Mouse (Mus musculus) erythroid progenitor cell, adult 5-6 weeks (primary cell): ENCODE measurements around the gene Bri3bp. TPM values are rescaled to one million over a fixed set of nuclear protein-coding genes. Genes with fewer than 3 reads are reported as not detected.

Experiments
- ATAC-seq: replicated peaks from 2 replicates; pipeline ENCODE4 v1.8.0; 2016; ENCODE audit warnings: moderate number of reproducible peaks, mild to moderate bottlenecking, moderate TSS enrichment, inconsistent platforms; ENCODE audit not compliant: poor library complexity, low FRiP score, severe bottlenecking
- total RNA-seq, 2 experiments: library from RNA; stranded (forward) in 1 of 2; stranded (reverse) in 1 of 2; fragments of 150-400 nt in 1 of 2; fragments of 186-747, 209-891 nt in 1 of 2; gene quantifications; 2 replicates each; pipeline versions ENCODE4 v1.2.3 to v1.2.4; 2015 to 2017; ENCODE audit warnings: low replicate concordance in 2 of 2

Bri3bp gene
- total RNA-seq, 2 experiments from 2014 or later, result 2.0 to 5.4 TPM

DNA sequence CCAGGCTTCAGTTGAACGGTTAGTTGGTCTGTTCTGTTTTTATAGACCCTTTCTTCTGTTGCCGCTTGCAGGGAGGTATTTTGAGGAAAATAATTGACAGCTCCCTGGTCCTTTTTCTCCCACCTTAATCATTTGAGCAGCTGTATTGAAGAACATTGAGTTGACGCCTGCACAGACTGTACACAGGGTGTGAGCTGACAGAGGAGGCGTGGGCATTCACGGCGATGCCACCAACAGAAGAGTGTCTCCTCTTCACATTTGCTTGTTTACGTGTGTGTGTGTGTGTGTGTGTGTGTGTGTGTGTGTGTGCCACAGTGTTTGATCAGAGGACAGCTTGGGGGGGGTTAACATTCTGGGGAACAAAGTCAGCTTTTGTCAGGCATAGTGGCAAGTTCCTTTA is 5.0 kb downstream of the Bri3bp start:
- ATAC-seq, result no peak

DNA sequence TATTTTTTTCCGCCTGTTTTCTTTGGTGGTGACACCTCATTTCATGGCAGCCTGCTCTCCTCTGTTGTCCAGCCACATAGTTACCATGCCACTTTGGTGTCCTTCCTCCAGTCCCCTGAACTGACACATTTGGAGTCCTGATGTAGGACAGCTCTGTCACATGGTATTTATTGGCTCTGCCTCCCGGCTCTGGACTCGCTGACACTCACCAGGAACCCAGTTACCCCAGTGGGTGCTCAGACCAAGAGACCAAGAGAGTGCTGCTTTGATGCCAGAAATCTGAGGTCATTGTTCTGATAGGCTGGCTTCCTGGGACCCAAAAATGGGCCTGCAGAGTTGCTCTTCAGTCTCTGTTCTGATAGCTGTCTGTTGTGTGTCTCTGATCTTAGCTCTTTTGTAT is 6.7 kb downstream of the Bri3bp start:
- ATAC-seq, result no peak

DNA sequence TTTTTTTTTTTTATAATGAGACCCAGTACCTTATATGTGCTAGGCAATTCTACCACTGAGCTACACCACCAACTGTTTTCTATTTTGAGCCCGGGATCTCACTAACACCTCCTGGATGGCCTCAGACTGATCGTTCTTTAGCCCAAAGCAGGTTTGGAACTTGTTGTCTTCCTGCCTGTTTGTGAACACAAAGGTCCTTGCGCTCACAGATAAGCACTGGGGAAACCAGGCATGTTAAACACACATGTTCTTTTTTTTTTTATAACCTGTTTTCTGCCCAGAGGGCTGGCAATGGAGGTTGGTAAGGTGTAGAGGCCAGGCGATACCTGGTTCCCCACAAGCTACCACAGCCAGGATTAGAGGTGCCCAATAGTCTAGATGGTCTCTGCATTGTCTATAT is 7.3 kb downstream of the Bri3bp start:
- no peak for ATAC-seq

DNA sequence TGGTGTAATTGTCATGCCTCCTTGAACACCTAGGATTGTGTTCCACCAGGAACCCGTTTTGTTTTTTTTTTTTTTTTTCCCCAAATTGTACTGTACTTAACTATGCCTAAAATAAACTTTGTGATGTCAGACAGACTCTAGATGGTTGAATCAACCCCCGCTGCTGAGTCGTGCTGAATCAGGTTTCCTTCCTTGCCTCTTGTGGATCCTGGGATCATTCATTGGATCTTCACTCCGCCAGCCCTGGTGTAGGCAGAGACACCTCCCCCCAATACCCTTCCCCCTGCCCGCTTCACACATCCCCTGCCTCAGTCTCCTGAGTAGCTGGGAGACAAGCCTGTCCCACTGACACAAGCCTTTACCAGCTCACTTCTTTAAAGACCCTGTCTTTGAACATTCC is 7.9 kb downstream of the Bri3bp start:
- ATAC-seq, result no peak

DNA sequence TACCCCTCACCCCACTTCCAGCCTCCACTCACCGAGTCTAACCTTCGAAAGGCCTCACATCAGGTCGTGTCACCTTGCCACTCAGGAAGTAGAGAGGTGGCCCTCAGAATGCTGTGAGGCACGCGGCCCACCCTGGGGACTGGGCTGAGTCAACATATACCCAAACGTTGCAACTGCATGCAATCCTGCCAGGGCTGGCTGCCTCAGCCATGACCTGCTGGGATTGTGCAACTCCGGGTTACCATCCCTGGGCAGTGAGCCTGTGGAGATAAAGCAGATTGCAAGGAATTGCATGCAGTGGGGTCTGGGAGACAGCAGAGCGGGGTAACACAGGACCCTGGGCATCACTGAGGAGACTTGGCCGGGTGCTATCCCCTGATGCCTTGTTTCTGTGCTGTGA is 11.2 kb downstream of the Bri3bp start:
- ATAC-seq, result no peak

DNA sequence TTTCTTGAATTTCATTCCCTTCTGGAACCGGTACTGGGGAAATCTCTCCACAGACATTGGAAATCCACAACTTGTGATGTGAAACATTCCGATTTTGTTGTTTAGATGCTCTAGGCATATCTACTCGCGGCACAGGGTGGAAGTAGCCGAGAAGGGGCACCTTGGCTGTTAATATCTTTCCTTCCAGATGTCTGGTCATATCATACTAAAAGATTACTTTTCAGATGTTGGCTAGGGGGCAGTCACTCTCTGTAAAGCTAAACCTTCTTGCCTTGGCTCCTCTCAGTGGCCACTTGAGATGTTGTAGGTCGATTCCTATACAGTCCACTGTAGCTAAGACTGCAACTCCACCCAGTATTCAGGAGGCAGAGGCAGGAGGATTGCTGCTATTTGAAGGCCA is 14.7 kb downstream of the Bri3bp start:
- peak; percentile 12; the same call in 1 of the 2 replicates for ATAC-seq

DNA sequence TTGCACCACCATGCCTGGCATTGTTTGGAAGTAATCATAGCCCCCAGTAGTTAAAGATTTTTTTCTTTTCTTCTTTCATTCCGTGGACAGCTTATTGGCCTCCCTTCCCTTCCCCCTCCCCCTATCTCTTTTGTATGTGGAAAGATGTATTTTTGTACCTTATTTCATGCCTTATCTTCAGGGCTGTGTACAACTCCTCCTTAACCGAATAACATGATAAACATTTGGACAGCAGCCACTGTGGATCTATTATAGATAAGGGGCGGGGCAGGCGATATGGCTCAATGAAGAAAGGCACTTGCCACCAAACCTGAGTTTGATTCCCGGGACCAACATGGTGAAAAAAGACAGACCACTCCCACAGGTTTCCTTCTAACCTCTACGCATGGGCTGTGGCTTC is 16.2 kb downstream of the Bri3bp start:
- ATAC-seq, result 0 out of 2 replicates have a peak, but pooled peaks have one; percentile 30

DNA sequence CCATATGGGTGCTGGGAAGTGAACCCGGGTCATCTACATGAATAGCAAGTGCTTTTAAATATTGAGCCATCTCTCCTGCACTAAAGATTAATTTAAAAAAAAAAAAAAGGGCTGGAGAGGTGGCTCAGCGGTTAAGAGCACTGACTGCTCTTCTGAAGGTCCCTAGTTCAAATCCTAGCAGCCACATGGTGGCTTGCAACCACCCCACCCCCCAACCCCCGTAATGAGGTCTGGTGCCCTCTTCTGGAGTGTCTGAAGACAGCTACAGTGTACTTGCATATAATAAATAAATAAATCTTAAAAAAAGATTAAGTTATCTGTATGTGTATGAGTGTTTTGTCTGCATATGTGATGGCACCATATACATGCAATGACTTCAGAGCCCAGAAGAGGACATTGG is 19.2 kb downstream of the Bri3bp start:
- ATAC-seq, result no peak

DNA sequence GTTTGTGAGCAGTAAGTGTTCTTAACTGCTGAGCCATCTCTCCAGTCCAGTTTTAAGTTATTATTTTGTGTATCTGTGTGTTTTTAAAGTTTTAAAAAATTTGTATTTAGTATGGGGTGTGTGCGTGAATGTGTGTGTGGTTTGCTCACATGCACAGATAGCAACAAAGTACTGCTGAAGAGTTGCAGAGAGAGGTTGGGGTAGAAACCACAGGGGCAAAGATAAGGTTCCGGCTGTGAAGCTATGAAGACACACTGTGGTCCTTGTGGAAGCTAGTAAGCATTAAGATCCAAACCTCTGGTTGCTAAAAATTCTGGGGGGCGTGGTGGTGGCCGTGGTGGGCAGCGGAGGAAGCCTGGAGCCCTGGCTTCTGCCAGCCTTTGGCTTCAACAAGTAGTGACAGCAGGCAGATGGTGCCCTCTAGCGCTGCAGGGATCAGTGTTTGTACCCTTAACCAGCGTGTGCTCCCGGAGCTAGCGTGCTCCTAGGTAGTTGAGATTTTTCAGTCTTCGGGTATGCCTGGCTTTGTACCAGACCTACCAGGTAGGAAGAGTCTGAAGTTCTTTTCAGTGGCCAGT is 20.6 kb downstream of the Bri3bp start:
- ATAC-seq, result no peak

DNA sequence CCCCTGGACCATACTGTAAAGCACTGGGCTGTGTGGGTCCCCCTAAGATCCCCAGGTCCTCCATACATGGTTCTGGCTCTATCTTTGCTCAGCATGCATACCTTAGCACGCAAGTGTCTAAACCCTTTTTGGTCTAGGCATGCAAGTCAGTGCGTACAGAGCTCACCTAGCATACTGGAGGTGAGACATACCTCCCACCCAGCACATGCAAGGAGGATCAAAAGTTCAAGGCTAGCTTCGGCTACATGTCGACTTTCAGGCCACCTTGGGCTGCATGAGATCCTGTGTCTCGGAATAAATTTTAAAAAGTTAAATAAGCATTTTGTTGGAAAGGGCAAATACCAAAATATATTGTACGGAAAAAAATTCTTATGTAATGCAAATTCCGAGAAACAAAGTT is 23.8 kb downstream of the Bri3bp start:
- no peak; the same call in 1 of the 2 replicates for ATAC-seq

DNA sequence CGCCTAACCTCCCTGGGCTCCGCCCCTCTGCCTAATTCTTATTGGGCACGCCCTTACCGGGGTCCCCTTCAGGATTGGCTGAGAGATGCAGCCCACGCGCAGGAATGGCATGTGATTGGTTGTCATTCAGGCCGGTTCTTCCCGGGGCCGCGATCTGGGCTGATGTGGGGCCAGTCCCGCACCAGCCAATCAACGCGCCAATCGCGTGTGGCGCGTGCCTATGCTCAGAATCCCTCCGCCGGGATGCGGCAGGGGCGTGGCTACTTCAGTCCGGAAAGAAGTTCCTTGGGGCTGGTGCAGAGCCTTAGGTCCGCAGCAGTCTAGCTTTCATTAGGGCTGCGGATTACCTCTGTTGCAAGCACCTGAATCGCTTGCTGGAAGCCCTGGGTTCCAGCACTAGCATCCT is 24.3 kb downstream of the Bri3bp start:
- ATAC-seq, result peak; percentile 98

DNA sequence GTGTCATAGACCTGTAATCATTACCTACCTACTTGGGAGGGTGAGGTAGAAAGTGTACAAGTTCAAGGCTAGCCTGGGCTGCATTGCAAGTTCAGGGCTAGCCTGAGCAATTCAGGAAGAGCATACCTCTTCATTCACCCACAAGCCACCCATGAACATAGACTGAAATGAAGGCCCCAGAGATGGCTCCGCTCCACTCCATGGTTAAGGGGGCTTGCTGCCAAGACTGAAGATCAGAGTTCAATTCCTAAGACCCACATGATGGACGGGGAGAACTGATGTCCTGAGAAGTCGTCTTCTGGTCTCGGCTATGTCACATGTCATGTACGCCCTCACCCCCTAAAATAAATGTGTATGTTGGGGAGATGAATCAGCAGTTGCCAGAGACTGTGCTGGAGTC is 25.1 kb downstream of the Bri3bp start:
- no peak for ATAC-seq

DNA sequence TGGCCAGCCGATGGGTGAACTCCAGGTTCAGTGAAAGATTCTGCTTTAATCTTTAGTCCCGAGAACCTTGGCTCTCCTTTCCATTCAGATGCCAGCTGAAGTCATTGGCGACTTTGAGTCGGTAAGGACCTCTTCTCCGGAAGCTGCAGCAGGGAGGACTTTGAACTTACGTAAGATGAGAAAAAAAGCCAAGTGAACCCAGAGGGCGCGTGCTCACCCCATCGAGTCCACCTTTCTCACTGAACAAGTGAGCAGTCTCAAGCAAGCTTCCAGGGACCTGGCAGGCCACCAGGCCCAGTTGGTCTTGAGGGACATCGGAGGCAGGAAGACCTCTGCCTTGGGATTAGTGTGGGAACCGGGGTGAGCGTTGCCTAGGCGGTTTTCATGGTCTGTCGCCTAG is 25.9 kb downstream of the Bri3bp start:
- no peak for ATAC-seq

DNA sequence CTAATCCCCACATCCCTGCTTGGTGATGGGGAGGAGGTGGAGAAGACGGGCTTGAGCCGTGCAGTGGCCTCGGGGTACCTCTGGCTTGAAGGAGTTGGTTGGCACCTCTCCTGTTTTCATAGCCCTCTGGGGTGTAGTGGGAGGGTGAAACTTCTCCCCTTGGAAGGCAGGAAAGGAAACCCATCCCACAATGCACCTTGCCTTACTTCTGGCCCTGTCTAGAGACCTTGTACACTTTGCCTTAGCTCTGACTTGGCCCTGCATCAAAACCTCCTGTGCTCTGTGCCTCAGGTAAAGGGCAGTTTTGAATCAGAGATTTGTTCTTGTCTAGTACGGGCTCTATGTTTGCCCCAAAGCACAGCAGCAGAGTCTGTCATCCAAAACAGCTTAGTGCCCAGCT is 29.3 kb downstream of the Bri3bp start:
- ATAC-seq, result no peak

DNA sequence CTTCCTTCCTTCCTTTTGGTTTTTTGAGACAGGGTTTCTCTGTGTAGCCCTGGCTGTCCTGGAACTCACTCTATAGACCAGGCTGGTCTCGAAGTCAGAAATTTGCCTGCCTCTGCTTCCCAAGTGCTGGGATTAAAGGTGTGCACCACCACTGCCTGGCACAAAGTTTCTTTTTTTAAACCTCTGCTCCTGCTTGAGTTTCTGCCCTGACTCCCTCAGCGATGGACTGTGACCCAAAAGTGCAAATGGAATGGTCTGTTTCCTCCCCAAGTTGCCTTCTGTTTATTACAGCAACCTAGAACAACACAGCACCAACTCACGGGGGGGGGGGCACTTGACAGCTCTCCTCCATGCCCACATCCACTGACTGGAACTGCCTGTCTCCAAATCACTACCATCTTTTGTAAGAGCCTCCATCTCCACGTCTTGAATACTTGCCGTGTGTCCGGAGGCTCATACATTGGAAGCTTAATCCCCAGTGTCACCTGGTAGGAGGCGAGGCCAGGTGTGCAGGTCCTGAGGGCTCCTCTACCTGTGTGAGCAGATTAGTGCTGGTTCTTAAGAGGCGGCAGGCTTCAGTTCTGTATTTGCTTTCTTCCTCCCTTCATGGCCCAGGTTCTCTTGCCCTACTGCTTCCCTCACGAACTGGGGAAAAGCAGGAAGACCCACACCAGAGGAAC is 31.6 kb downstream of the Bri3bp start:
- no peak for ATAC-seq

DNA sequence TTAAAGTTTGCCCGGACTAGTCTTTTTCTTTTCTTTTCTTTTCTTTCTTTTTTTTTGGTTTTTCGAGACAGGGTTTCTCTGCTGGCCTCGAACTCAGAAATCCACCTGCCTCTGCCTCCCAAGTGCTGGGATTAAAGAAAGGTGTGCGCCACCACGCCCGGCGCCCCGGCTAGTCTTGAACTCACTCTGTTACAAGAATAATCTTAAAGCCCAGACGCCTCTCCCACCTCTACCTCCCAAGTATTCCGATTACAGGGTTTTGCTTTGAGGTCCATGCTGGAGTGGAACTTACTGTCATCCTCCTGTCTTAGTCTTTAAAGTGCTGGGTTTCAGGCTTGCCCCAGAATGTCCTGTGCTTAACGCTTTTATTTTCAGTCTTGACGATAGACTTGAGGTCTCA is 33.7 kb downstream of the Bri3bp start:
- ATAC-seq, result peak; percentile 57

DNA sequence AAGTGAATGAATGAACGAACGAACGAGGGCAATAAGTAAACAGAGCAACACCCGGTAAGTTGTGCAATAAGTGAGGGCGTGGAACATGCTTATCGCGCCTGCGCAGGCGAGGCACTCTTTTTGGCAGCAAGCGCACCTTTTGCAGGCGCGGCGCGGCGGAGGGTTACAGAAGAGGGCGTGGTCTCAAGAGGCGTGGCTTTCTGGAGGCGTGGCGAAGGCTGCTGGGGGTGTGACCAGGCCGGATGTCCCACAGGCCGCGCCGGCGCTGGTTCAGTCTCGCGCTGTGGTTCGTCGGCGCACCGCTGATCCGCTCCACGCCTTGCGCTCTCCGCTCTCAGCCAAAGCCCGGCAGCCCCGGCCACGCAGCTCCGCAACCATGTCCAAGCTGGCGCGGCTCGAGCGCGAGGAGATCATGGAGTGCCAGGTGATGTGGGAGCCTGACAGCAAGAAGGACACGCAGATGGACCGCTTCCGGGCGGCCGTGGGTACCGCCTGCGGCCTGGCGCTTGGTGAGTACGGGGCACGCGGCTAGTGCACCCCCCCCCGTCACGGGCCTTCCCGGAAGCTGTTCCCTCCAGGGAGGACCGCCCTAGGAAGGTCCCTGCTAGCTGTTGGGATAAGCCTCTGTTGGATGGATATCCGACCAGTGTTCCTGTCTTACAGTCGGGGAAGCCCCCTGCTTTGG is 34.4 kb downstream of the Bri3bp start, which contains the start of gene Aacs:
Gene Aacs (plus strand): TSS at position 214 of the 685 bp plus-strand sequence.
- peak; percentile 90 for ATAC-seq

DNA sequence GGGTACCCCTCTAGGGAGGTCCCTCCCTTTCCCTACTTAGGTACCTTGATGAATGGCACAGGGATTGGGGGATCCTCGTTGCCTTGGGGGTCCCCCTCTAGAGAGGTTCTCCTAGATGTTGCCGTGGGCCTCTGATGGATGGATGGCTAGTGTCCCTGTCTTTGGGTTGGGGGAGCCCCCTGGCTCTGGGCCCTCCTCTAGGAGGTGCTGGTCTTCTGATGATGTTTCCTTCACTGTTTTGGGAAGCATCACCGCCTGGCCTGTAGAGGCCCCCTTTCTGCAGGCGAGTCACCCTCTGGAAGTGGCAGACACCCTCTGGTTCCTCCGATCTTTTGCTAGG is 34.9 kb downstream of the Bri3bp start:
- ATAC-seq, result 0 out of 2 replicates have a peak, but pooled peaks have one; percentile 8

DNA sequence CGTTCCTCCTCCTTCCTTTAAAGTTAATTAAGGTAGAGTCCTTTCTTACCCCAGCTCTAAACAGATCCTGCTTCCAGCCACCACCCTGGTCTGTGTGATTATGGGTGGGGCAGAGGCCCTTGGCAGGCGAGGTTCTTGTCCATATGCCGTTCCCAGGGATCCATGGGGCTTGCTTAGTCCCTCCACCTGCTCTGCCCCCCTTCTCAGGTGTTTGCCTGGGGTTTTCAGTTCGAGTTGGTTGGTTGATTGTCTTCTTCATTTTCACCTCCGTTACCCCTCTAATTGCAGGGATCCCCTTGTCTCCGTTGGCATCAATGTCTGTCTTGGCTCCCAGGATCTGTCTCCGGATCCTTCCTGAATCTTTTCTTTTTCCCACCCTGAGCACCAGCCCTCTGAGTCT is 35.4 kb downstream of the Bri3bp start:
- ATAC-seq, result no peak

DNA sequence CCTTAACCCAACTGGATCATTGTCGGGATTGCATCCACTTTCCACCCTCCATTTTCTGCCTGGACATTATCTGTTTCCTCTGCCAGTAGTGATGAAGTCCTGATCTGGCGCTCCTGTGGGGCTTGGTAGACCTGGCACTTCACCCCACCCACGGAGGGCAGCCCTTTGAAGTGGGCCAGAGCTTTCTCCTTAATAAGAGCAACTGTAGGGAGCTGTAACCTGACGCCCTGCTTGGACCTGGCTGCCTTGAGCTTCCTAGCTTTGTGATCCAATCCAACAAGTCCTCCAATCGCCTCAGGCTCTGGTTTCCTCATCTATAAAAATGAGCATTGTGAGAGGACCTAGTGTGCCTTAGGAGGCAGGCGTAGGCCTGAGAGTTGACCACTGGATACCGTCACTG is 36.2 kb downstream of the Bri3bp start:
- no peak for ATAC-seq

DNA sequence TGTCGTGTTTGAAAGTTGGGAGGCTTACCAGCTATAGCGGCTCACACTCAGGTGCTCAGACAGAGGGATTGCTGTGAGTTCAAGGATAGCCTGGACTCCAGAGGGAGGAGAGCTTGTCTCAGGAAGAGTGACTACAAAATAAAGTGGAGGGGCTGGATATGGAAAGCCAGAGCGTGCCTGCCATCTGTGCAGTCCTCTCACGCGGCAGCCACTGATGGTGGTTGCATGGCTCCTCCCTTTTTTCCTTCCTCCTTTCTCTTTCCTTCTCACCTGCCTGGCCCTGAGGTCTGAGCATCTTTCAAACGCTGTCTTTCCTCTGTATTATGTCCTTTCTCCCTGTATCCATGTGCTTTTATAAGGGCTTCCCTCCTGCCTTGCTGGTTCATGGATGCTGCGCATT is 36.7 kb downstream of the Bri3bp start:
- no peak for ATAC-seq
